Mouse (Mus musculus): Measurements from ENCODE around the gene Pcolce. TPM values are rescaled to one million over a fixed set of nuclear protein-coding genes. Genes with fewer than 3 reads are reported as not detected.

Pcolce gene
- polyA plus RNA-seq, 1 experiment from 2014 or later = 10.5 TPM

DNA sequence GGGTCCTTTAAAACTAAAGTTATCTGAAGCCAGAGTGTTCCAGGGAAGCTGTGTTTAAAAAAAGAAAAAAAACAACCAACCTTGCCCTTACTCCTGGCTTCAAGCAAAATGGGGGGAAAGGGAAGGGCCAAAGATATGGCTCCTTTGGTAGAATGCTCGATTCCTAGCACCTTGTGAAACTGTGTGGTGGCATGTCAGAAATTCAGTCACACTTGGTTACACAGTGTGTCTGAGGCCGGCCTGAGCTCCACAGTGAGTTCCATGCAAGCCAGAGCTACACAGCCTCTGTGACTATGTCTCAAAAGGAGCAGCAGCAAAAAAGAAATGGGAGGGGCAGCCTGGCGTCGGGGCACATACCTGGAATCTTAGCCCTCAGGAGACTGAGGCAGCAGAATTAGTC lies 35.7 kb upstream of the Pcolce start:
- 38% methylated on average over 4 of the region's 4 CpGs for WGBS
- Histone ChIP-seq H3K9me3 (replicated peaks; ENCODE audit: control insufficient read depth, low read length) (no peaks in the 10 kb centered on the region), H3K27me3 (replicated peaks; ENCODE audit: control insufficient read depth, insufficient read depth, low read length) (peaks cover 21% of the 10 kb centered on the region), H3K4me3 (ENCODE audit: low read depth, low read length) (no peak overlapping the region), H3K27ac (ENCODE audit: low read depth, low read length) (no peak overlapping the region), H3K36me3 (ENCODE audit: control insufficient read depth, insufficient read depth, low read length) (peaks cover 30% of the 10 kb centered on the region), H3K9ac (ENCODE audit: low read length) (no peak overlapping the region), H3K4me2 (ENCODE audit: low read length) (no peak overlapping the region), H3K4me1 (ENCODE audit: control insufficient read depth, insufficient read depth, low read length) (no peaks in the 10 kb centered on the region; the same call in 1 of the 2 replicates)
- DNase-seq (ENCODE audit: low spot score) (no peak), ATAC-seq (no peak)

- ATAC-seq = no peak
- Histone ChIP-seq H3K4me3 (ENCODE audit: low read depth, low read length) (no peak overlapping the region), H3K4me2 (ENCODE audit: low read length) (no peak overlapping the region), H3K9me3 (replicated peaks; ENCODE audit: control insufficient read depth, low read length) (no peaks in the 10 kb centered on the region), H3K9ac (ENCODE audit: low read length) (no peak overlapping the region), H3K27ac (ENCODE audit: low read depth, low read length) (no peak overlapping the region), H3K36me3 (ENCODE audit: control insufficient read depth, insufficient read depth, low read length) (peaks cover 17% of the 10 kb centered on the region), H3K27me3 (replicated peaks; ENCODE audit: control insufficient read depth, insufficient read depth, low read length) (peaks cover 27% of the 10 kb centered on the region), H3K4me1 (ENCODE audit: control insufficient read depth, insufficient read depth, low read length) (no peaks in the 10 kb centered on the region; the same call in 1 of the 2 replicates)
- WGBS = 77% methylated on average over 9 of the region's 9 CpGs
- DNase-seq (ENCODE audit: low spot score) = peak; percentile 35
These were observed 34.4 kb upstream of the Pcolce start for GRCm38 (mm10) chr5:137647827-137648601.

DNA sequence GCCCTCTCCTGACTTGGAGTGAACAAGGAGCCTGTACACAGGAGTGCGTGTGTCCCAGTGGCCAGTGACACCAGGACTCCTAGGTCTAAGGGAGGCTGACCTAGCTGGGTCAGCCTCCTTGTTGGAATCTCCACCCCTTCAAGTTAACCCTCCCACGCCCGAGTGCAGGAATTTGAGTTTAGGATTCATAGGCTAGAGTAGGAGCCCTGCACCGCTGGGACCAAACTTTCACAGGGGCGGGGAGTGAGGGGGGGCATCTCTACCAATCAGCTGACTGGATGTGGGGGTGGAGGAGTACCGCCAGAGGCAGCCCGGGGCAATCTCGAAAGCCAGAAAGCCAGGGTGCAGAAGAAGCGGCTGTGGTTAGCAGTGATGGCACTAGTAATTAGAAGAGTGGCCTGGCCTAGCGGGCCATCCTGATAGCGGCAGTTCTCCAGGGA lies 32.1 kb upstream of the Pcolce start, which contains the start of gene Irs3:
Gene Irs3 (minus strand): TSS at position 63 of the 440 bp plus-strand sequence.
- H3K27me3 ChIP-seq (replicated peaks; ENCODE audit: control insufficient read depth, insufficient read depth, low read length) = peaks cover 27% of the 10 kb centered on the region
- peaks cover 18% of the 10 kb centered on the region for H3K36me3 ChIP-seq (ENCODE audit: control insufficient read depth, insufficient read depth, low read length)
- 0 out of 2 replicates have a peak within 1 kb of the TSS, but pooled peaks have one; percentile 25 for H3K9ac ChIP-seq (ENCODE audit: low read length)
- H3K4me3 ChIP-seq (ENCODE audit: low read depth, low read length) = peak within 1 kb of the TSS; percentile 18
- DNase-seq (ENCODE audit: low spot score) = no peak
- no peaks in the 10 kb centered on the region; the same call in 1 of the 2 replicates for H3K4me1 ChIP-seq (ENCODE audit: control insufficient read depth, insufficient read depth, low read length)
- H3K9me3 ChIP-seq (replicated peaks; ENCODE audit: control insufficient read depth, low read length) = no peaks in the 10 kb centered on the region
- peak within 1 kb of the TSS; percentile 41 for H3K4me2 ChIP-seq (ENCODE audit: low read length)
- no peak within 1 kb of the TSS for H3K27ac ChIP-seq (ENCODE audit: low read depth, low read length)
- WGBS = 13% methylated on average over 11 of the region's 11 CpGs
- no peak for ATAC-seq

DNA sequence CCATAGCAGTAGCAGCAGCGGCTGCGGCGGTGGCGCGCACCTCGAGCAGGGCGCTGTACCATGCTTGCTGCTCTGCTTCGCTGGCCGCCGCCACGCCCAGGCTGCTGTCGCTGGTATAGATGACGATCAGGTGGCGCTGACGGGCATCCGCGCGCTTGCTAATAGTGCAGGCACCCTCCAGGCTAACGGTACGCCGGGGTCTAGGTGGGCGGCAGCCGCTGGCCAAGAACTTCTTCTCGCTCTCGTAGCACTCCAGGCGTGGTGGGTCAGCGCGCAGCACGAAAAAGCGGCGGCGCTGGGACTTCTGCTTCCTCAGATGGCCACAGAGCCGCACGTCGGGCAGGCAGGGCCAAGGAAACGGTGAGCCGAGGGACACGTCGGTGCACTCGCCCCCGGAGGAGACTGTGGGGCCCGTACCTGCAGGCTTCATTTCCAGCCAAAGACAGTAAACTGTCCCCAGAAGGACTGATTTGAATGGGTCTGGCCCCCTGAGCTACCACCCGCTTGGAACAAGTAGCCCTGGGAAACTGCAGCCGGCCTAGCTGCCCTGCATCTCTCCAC lies 31.6 kb upstream of the Pcolce start:
- Histone ChIP-seq H3K4me1 (ENCODE audit: control insufficient read depth, insufficient read depth, low read length) (no peaks in the 10 kb centered on the region; the same call in 1 of the 2 replicates), H3K9me3 (replicated peaks; ENCODE audit: control insufficient read depth, low read length) (no peaks in the 10 kb centered on the region), H3K36me3 (ENCODE audit: control insufficient read depth, insufficient read depth, low read length) (peaks cover 23% of the 10 kb centered on the region), H3K27ac (ENCODE audit: low read depth, low read length) (no peak overlapping the region), H3K4me2 (ENCODE audit: low read length) (peak overlapping the region; percentile 41), H3K27me3 (replicated peaks; ENCODE audit: control insufficient read depth, insufficient read depth, low read length) (peaks cover 27% of the 10 kb centered on the region), H3K9ac (ENCODE audit: low read length) (0 out of 2 replicates have a peak overlapping the region, but pooled peaks have one; percentile 25), H3K4me3 (ENCODE audit: low read depth, low read length) (peak overlapping the region; percentile 18)
- no peak for ATAC-seq
- 2% methylated on average over 44 of the region's 44 CpGs for WGBS
- peak; percentile 35 for DNase-seq (ENCODE audit: low spot score)

GRCm38 (mm10) chr5:137644484-137644883 lies 30.9 kb upstream of the Pcolce start:
- Histone ChIP-seq H3K9me3 (replicated peaks; ENCODE audit: control insufficient read depth, low read length) (no peaks in the 10 kb centered on the region), H3K4me2 (ENCODE audit: low read length) (no peak overlapping the region), H3K9ac (ENCODE audit: low read length) (no peak overlapping the region), H3K4me3 (ENCODE audit: low read depth, low read length) (no peak overlapping the region), H3K4me1 (ENCODE audit: control insufficient read depth, insufficient read depth, low read length) (no peaks in the 10 kb centered on the region), H3K27me3 (replicated peaks; ENCODE audit: control insufficient read depth, insufficient read depth, low read length) (peaks cover 27% of the 10 kb centered on the region), H3K36me3 (ENCODE audit: control insufficient read depth, insufficient read depth, low read length) (peaks cover 30% of the 10 kb centered on the region), H3K27ac (ENCODE audit: low read depth, low read length) (no peak overlapping the region)
- WGBS = 25% methylated on average over 19 of the region's 19 CpGs
- no peak for ATAC-seq
- no peak for DNase-seq (ENCODE audit: low spot score)

GRCm38 (mm10) chr5:137642886-137643285 lies 29.3 kb upstream of the Pcolce start:
- H3K9ac ChIP-seq (ENCODE audit: low read length) = no peak overlapping the region
- H3K4me3 ChIP-seq (ENCODE audit: low read depth, low read length) = no peak overlapping the region
- H3K9me3 ChIP-seq (replicated peaks; ENCODE audit: control insufficient read depth, low read length) = no peaks in the 10 kb centered on the region
- H3K4me1 ChIP-seq (ENCODE audit: control insufficient read depth, insufficient read depth, low read length) = no peaks in the 10 kb centered on the region
- WGBS = 48% methylated on average over 4 of the region's 4 CpGs
- H3K4me2 ChIP-seq (ENCODE audit: low read length) = no peak overlapping the region
- ATAC-seq (no peak), DNase-seq (ENCODE audit: low spot score) (no peak)
- no peak overlapping the region for H3K27ac ChIP-seq (ENCODE audit: low read depth, low read length)
- peaks cover 46% of the 10 kb centered on the region for H3K36me3 ChIP-seq (ENCODE audit: control insufficient read depth, insufficient read depth, low read length)
- peaks cover 27% of the 10 kb centered on the region for H3K27me3 ChIP-seq (replicated peaks; ENCODE audit: control insufficient read depth, insufficient read depth, low read length)

DNA sequence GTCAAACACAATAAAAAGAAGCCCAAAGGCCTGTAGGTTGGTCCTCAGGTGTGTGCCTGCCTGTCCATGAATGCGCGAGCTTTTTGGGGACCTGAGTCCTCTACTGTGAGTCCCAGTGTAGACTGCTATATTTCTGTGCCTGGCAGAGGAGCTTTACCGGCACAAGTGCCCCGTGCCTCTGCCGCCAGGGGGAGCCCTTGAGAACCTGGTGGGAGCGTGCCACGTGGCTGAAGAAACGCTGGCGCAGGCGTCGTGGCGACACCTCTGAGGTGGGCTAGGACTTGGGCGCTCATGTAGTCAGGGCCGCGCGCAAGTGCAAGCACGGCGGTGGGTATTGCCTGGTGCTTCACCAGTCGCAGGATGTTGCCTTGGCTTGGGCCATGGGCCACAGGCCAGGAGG lies 27.5 kb upstream of the Pcolce start, which contains the start of gene Sap25:
Gene Sap25 (plus strand): TSS at position 281 of the 400 bp plus-strand sequence.
- Histone ChIP-seq H3K4me2 (ENCODE audit: low read length) (no peak within 1 kb of the TSS), H3K27me3 (replicated peaks; ENCODE audit: control insufficient read depth, insufficient read depth, low read length) (peaks cover 23% of the 10 kb centered on the region), H3K4me3 (ENCODE audit: low read depth, low read length) (no peak within 1 kb of the TSS), H3K27ac (ENCODE audit: low read depth, low read length) (no peak within 1 kb of the TSS), H3K9me3 (replicated peaks; ENCODE audit: control insufficient read depth, low read length) (no peaks in the 10 kb centered on the region), H3K4me1 (ENCODE audit: control insufficient read depth, insufficient read depth, low read length) (no peaks in the 10 kb centered on the region), H3K9ac (ENCODE audit: low read length) (no peak within 1 kb of the TSS), H3K36me3 (ENCODE audit: control insufficient read depth, insufficient read depth, low read length) (peaks cover 64% of the 10 kb centered on the region)
- ATAC-seq (no peak), DNase-seq (ENCODE audit: low spot score) (no peak)
- 89% methylated on average over 19 of the region's 19 CpGs for WGBS

DNA sequence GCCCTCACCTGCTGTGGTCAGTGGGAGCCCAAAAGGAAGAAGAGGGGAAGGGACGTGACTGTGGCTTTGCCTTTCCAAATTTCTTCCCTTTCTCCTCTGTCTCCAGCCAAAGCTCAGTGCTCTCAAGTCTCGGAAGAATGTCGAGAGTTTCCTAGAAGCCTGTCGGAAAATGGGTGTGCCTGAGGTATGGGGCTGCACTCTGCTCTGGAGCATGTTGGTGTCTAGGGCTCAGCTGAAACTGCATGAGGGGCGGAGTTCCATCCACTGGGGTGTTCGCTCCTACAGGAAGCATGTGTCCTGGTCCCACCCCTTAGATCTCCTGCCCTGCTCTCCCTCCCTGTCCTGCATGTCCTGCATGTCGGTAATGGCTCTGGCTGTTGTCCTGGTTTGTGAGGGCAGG lies 25.9 kb upstream of the Pcolce start:
- Histone ChIP-seq H3K4me2 (ENCODE audit: low read length) (no peak overlapping the region), H3K9me3 (replicated peaks; ENCODE audit: control insufficient read depth, low read length) (no peaks in the 10 kb centered on the region), H3K36me3 (ENCODE audit: control insufficient read depth, insufficient read depth, low read length) (peaks cover 75% of the 10 kb centered on the region), H3K4me3 (ENCODE audit: low read depth, low read length) (no peak overlapping the region), H3K27me3 (replicated peaks; ENCODE audit: control insufficient read depth, insufficient read depth, low read length) (peaks cover 8% of the 10 kb centered on the region; the same call in 1 of the 2 replicates), H3K4me1 (ENCODE audit: control insufficient read depth, insufficient read depth, low read length) (no peaks in the 10 kb centered on the region), H3K9ac (ENCODE audit: low read length) (no peak overlapping the region), H3K27ac (ENCODE audit: low read depth, low read length) (no peak overlapping the region)
- ATAC-seq = no peak
- no peak for DNase-seq (ENCODE audit: low spot score)
- WGBS = 88% methylated on average over 7 of the region's 7 CpGs
